Mouse (Mus musculus): ENCODE measurements around the gene Agmat. TPM values are rescaled to one million over a fixed set of nuclear protein-coding genes. Genes with fewer than 3 reads are reported as not detected.

The Agmat gene
- total RNA-seq, 2 experiments from 2014 or later: not detected

GRCm38 (mm10) chr4:141805886-141806285 is 59.4 kb downstream of the Agmat start:
- peak in 1 of 2 experiments; percentile 1 for DNase-seq (ENCODE audit: extremely low spot score in 1 of 2, low spot score in 1 of 2)

Other genes with a start within 250 kb of the Agmat start
- gene Spen, start 208.1 kb upstream of the Agmat start, total RNA-seq (2021): 10 to 100 TPM; 51.6 to 67.6 TPM
- gene Fblim1, start 140.6 kb upstream of the Agmat start, total RNA-seq (2021): 1 to 10 TPM; 1.3 to 1.5 TPM
- gene Tmem82, start 128.0 kb upstream of the Agmat start, total RNA-seq (2021): under 1 TPM; 0.44 to 0.45 TPM
- 1 to 10 TPM; 1.8 to 3.2 TPM for gene Slc25a34, start 122.9 kb upstream of the Agmat start, total RNA-seq (2021)
- 10 to 100 TPM; 59.1 to 69.1 TPM for gene Plekhm2, start 81.8 kb upstream of the Agmat start, total RNA-seq (2021)
- 1 to 10 TPM in 1 of 2 experiments, not detected in 1; 2.2 TPM for gene Rsc1a1, start 61.1 kb upstream of the Agmat start, total RNA-seq (2021)
- 10 to 100 TPM; 39.7 TPM for gene Ddi2, start 23.3 kb upstream of the Agmat start, total RNA-seq (2021)
- 10 to 100 TPM; 41.5 to 42.0 TPM for gene Dnajc16, start 44.3 kb downstream of the Agmat start, total RNA-seq (2021)
- gene Casp9, start 46.9 kb downstream of the Agmat start, total RNA-seq (2021): 10 to 100 TPM; 21.6 to 23.4 TPM
- not detected for gene Cela2a, start 79.5 kb downstream of the Agmat start, total RNA-seq (2021)
- not detected for gene Ctrc, start 99.7 kb downstream of the Agmat start, total RNA-seq (2021)
- 100 to 1,000 TPM; 125 to 131 TPM for gene Efhd2, start 128.2 kb downstream of the Agmat start, total RNA-seq (2021)